16 mouse cellular contexts compared by ENCODE assay signal in genomic region chr10:68038997-68039624, GRCm38 (mm10). TPM values are rescaled to one million over a fixed set of nuclear protein-coding genes. Genes with fewer than 3 reads are reported as not detected.
A peak's percentile ranks its signal among the peaks of the same experiment; 100 is the strongest.
DNase-seq lines count a peak whose midpoint lies in the region; ATAC-seq lines count a peak whose summit lies in the region.
"Had no signal": no experiment of that assay in that cellular context is flagged by ENCODE, and none has a peak within 500 bp of the region (broad histone marks: within the 10 kb centered on the region; RNA-seq: fewer than 3 reads in every experiment).

No protein-coding gene starts in this region.

- ATAC-seq in forebrain, embryonic 13.5 days: peak; percentile 78
- ATAC-seq in hindbrain, embryonic 14.5 days (ENCODE audit: low FRiP score): no peak
- peak; percentile 79 for ATAC-seq in midbrain, embryonic 15.5 days (replicated peaks)

- H3K4me1 ChIP-seq in forebrain, embryonic 13.5 days: peaks cover 22% of the 10 kb centered on the region
- peaks cover 10% of the 10 kb centered on the region for H3K4me1 ChIP-seq in hindbrain, embryonic 14.5 days (replicated peaks; ENCODE audit: control insufficient read depth, insufficient read depth, low read length)
- peaks cover 13% of the 10 kb centered on the region for H3K4me1 ChIP-seq in midbrain, embryonic 15.5 days
- H3K4me1 ChIP-seq: heart, embryonic 15.5 days had no signal

- H3K27ac ChIP-seq in forebrain, embryonic 13.5 days: peak overlapping the region; percentile 73
- peak overlapping the region; percentile 63 for H3K27ac ChIP-seq in hindbrain, embryonic 14.5 days
- peak overlapping the region; percentile 62 for H3K27ac ChIP-seq in midbrain, embryonic 15.5 days
- H3K27ac ChIP-seq: heart, embryonic 15.5 days had no signal

- H3K4me3 ChIP-seq in forebrain, embryonic 13.5 days: no peak overlapping the region
- H3K4me3 ChIP-seq in hindbrain, embryonic 14.5 days (replicated peaks; ENCODE audit: low read length): no peak overlapping the region
- no peak overlapping the region for H3K4me3 ChIP-seq in midbrain, embryonic 15.5 days
- H3K4me3 ChIP-seq: heart, embryonic 15.5 days; myocyte had no signal

- intact Hi-C loops in left cerebral cortex, postnatal 14 days (cut with DNase I): no loop called here

- WGBS in forebrain, embryonic 13.5 days: 30% methylated on average over 8 of the region's 8 CpGs
- 30% methylated on average over 8 of the region's 8 CpGs for WGBS in hindbrain, embryonic 14.5 days
- 22% methylated on average over 8 of the region's 8 CpGs for WGBS in midbrain, embryonic 15.5 days

- H3K4me2 ChIP-seq in forebrain, embryonic 13.5 days: peak overlapping the region; percentile 24
- peak overlapping the region; percentile 26 for H3K4me2 ChIP-seq in hindbrain, embryonic 14.5 days (replicated peaks)
- H3K4me2 ChIP-seq in midbrain, embryonic 15.5 days: peak overlapping the region; percentile 31
- H3K4me2 ChIP-seq: heart, embryonic 15.5 days; lung, embryonic 14.5 days had no signal

- H3K9ac ChIP-seq in forebrain, embryonic 13.5 days: no peak overlapping the region
- H3K9ac ChIP-seq in hindbrain, embryonic 14.5 days: peak overlapping the region; percentile 14; the same call in 1 of the 2 replicates
- no peak overlapping the region for H3K9ac ChIP-seq in midbrain, embryonic 15.5 days
- H3K9ac ChIP-seq: heart, embryonic 15.5 days; lung, embryonic 14.5 days had no signal

- no peaks in the 10 kb centered on the region for H3K9me3 ChIP-seq in forebrain, embryonic 13.5 days (replicated peaks)
- H3K9me3 ChIP-seq in hindbrain, embryonic 14.5 days (ENCODE audit: control insufficient read depth, low read length): no peaks in the 10 kb centered on the region
- H3K9me3 ChIP-seq in midbrain, embryonic 15.5 days: no peaks in the 10 kb centered on the region
- H3K9me3 ChIP-seq: heart, embryonic 15.5 days had no signal

- no peaks in the 10 kb centered on the region for H3K27me3 ChIP-seq in forebrain, embryonic 13.5 days
- no peaks in the 10 kb centered on the region for H3K27me3 ChIP-seq in hindbrain, embryonic 14.5 days (ENCODE audit: control insufficient read depth, insufficient read depth, low read length)
- H3K27me3 ChIP-seq in midbrain, embryonic 15.5 days (replicated peaks): no peaks in the 10 kb centered on the region
- H3K27me3 ChIP-seq: heart, embryonic 15.5 days had no signal

- H3K36me3 ChIP-seq in forebrain, embryonic 13.5 days (ENCODE audit: poor library complexity, severe bottlenecking): peaks cover 21% of the 10 kb centered on the region
- no peaks in the 10 kb centered on the region for H3K36me3 ChIP-seq in hindbrain, embryonic 14.5 days (replicated peaks; ENCODE audit: control insufficient read depth, insufficient read depth)
- H3K36me3 ChIP-seq in midbrain, embryonic 15.5 days (replicated peaks): no peaks in the 10 kb centered on the region

- peak; percentile 25 for DNase-seq in heart, adult 11 months
- DNase-seq in heart, adult 18-20 months: no peak
- DNase-seq in hindbrain, embryonic 14.5 days (ENCODE audit: low spot score): peak; percentile 26
- no peak for DNase-seq in left cerebral cortex, postnatal 14 days (ENCODE audit: low spot score in 2 of 2)
- DNase-seq in thymus, postnatal 25 days: no peak
- no peak for DNase-seq in thymus, postnatal 10 days (ENCODE audit: low spot score in 2 of 2)
- DNase-seq: adrenal gland, adult 2 months; cerebellum, adult 11-12 months; lung, embryonic 14.5 days; right cerebral cortex, postnatal 14 days; thymus, adult 18-20 months had no signal

RNA-seq across cellular contexts. Expression of gene Rtkn2, which starts 59.7 kb away (rescaled TPM):
- under 1 TPM; 0.22 to 0.41 TPM for total RNA-seq in heart, adult 18-20 months (2021)
- 23.7 and 24.0 TPM in 2 replicates for polyA plus RNA-seq in forebrain, embryonic 13.5 days (2015; fragmentation: Nextera tagmentation; extraction: Ambion mirVana)
- polyA plus RNA-seq in hindbrain, embryonic 14.5 days (2014; fragmentation: Nextera tagmentation; extraction: Ambion mirVana): 3.4 and 5.1 TPM in 2 replicates
- polyA plus RNA-seq in midbrain, embryonic 15.5 days (2015; fragmentation: Nextera tagmentation; extraction: Ambion mirVana): 3.7 and 3.9 TPM in 2 replicates
- 1 to 10 TPM; 4.5 to 4.6 TPM for total RNA-seq in left cerebral cortex, postnatal 14 days (2021)
- polyA plus RNA-seq: adrenal gland, adult 2 months; liver, adult 2 months had no signal

Comparison
In these comparisons a context has a peak if more than half of its experiments do, and no peak if none do; other contexts are left out.
1. DNase-seq: peak in heart, adult 11 months (single experiment) and hindbrain, embryonic 14.5 days (single experiment); none in heart, adult 18-20 months (0 of 2), left cerebral cortex, postnatal 14 days (0 of 2), thymus, postnatal 25 days (single experiment) and thymus, postnatal 10 days (0 of 2).
2. Peak in every context shown above with its lines, with median percentiles within 50 percentile points of each other: H3K27ac ChIP-seq and H3K4me2 ChIP-seq.